Mouse (Mus musculus) brain, embryonic 14.5 days (tissue): Measurements from ENCODE around the gene Gm17581. TPM values are rescaled to one million over a fixed set of nuclear protein-coding genes. Genes with fewer than 3 reads are reported as not detected.

Experiments used
- DNase-seq: peaks from one replicate; pipeline ENCODE4 v3.0.0-alpha.2; 2011; ENCODE audit warnings: low read depth
- CTCF ChIP-seq: fragments of 200-500 bp; IDR thresholded peaks from 2 replicates; pipeline ENCODE4 v1.5.1; 2012; ENCODE audit warnings: inconsistent platforms, mild to moderate bottlenecking, moderate library complexity, borderline replicate concordance; ENCODE audit not compliant: insufficient read depth, insufficient read length; ENCODE audit errors: extremely low read depth
- POLR2A ChIP-seq: fragments of 200-500 bp; IDR thresholded peaks from 2 replicates; pipeline ENCODE4 v1.6.1; 2012; ENCODE audit warnings: mild to moderate bottlenecking, inconsistent platforms, borderline replicate concordance; ENCODE audit not compliant: poor library complexity, insufficient read depth, insufficient read length, severe bottlenecking; ENCODE audit errors: extremely low read depth
- polyA plus RNA-seq: library from polyadenylated mRNA; depleted of rRNA; stranded (reverse); fragments of >200 nt; gene quantifications from 2 replicates; pipeline ENCODE4 v1.2.3, GENCODE M21; 2012

Gene Gm17581
- polyA plus RNA-seq, 1 experiment = not detected

- peak; percentile 87 for DNase-seq
- no peak for TF ChIP-seq POLR2A
- peak; percentile 79; the same call in 1 of the 2 replicates for TF ChIP-seq CTCF
Measured at GRCm38 (mm10) chr2:155764679-155765418, 29.2 kb upstream of the Gm17581 start.

- no peak for DNase-seq
- TF ChIP-seq CTCF = peak; percentile 36; the same call in 1 of the 2 replicates
- TF ChIP-seq POLR2A = no peak
Measured at GRCm38 (mm10) chr2:155756855-155757566, 21.3 kb upstream of the Gm17581 start.

GRCm38 (mm10) chr2:155755746-155756145 lies 20.1 kb upstream of the Gm17581 start:
- DNase-seq = peak; percentile 37
- TF ChIP-seq POLR2A (no peak), CTCF (peak; percentile 52; the same call in 1 of the 2 replicates)

- DNase-seq = peak; percentile 14
- TF ChIP-seq POLR2A (no peak), CTCF (no peak)
Measured at GRCm38 (mm10) chr2:155751014-155751786, 15.5 kb upstream of the Gm17581 start, which contains the start of gene Procr. Gene Procr, plus strand, starts transcription at chr2:155751117.

- TF ChIP-seq CTCF (no peak), POLR2A (no peak)
- no peak for DNase-seq
Measured at GRCm38 (mm10) chr2:155749394-155749793, 13.7 kb upstream of the Gm17581 start.

- no peak for DNase-seq
- TF ChIP-seq POLR2A (no peak), CTCF (no peak)
Measured at GRCm38 (mm10) chr2:155745487-155745886, 9.8 kb upstream of the Gm17581 start.

GRCm38 (mm10) chr2:155743351-155743750 lies 7.7 kb upstream of the Gm17581 start:
- TF ChIP-seq CTCF (no peak), POLR2A (no peak)
- no peak for DNase-seq

GRCm38 (mm10) chr2:155742931-155743337 lies 7.3 kb upstream of the Gm17581 start:
- DNase-seq = peak; percentile 47
- TF ChIP-seq POLR2A (no peak), CTCF (no peak)

- TF ChIP-seq POLR2A = no peak
- no peak for TF ChIP-seq CTCF
Measured at GRCm38 (mm10) chr2:155742211-155742610, 6.5 kb upstream of the Gm17581 start.

GRCm38 (mm10) chr2:155737803-155738202 lies 2.1 kb upstream of the Gm17581 start:
- DNase-seq = no peak

More at GRCm38 (mm10) chr2:155742211-155742610, 6.5 kb upstream of the Gm17581 start:
- no peak for DNase-seq

GRCm38 (mm10) chr2:155736936-155737335 lies 1.3 kb upstream of the Gm17581 start:
- TF ChIP-seq CTCF = no peak
- TF ChIP-seq POLR2A = no peak
- DNase-seq = no peak

More at GRCm38 (mm10) chr2:155737803-155738202, 2.1 kb upstream of the Gm17581 start:
- TF ChIP-seq POLR2A (no peak), CTCF (no peak)
